Mouse (Mus musculus): ENCODE measurements around the gene Fbn1. TPM values are rescaled to one million over a fixed set of nuclear protein-coding genes. Genes with fewer than 3 reads are reported as not detected.

Gene Fbn1
- 20.2 and 30.6 TPM in 2 replicates for polyA plus RNA-seq (2012; rRNA removed)

- Histone ChIP-seq H3K4me1 (ENCODE audit: control insufficient read depth, insufficient read depth, low read length) (no peaks in the 10 kb centered on the region), H3K4me3 (replicated peaks; ENCODE audit: extremely low read depth, low read depth, low read length) (no peak within 1 kb of the TSS)
- TF ChIP-seq POLR2A (IDR thresholded peaks at IDR 0.05; ENCODE audit: borderline replicate concordance, extremely low read depth, low read depth, low read length) = no peak
- no peak for TF ChIP-seq CTCF (IDR thresholded peaks at IDR 0.05; ENCODE audit: insufficient read depth, low read length)
- 78% methylated on average over 4 of the region's 4 CpGs for WGBS
- no peak for DNase-seq
These were observed at the start of gene Fbn1 for GRCm38 (mm10) chr2:125507893-125508292. Gene Fbn1 (minus strand): TSS chr2:125507993.

GRCm38 (mm10) chr2:125555830-125556229 lies 48.0 kb upstream of the Fbn1 start:
- TF ChIP-seq CTCF (IDR thresholded peaks at IDR 0.05; ENCODE audit: insufficient read depth, low read length) = no peak
- TF ChIP-seq POLR2A (IDR thresholded peaks at IDR 0.05; ENCODE audit: borderline replicate concordance, extremely low read depth, low read depth, low read length) = no peak

GRCm38 (mm10) chr2:125548806-125549578 lies 41.2 kb upstream of the Fbn1 start:
- no peak for DNase-seq
- TF ChIP-seq CTCF (IDR thresholded peaks at IDR 0.05; ENCODE audit: insufficient read depth, low read length) (no peak), POLR2A (IDR thresholded peaks at IDR 0.05; ENCODE audit: borderline replicate concordance, extremely low read depth, low read depth, low read length) (no peak)
- 70% methylated on average over 1 of the region's 1 CpGs for WGBS
- H3K4me1 ChIP-seq (ENCODE audit: control insufficient read depth, insufficient read depth, low read length) = no peaks in the 10 kb centered on the region
- H3K4me3 ChIP-seq (replicated peaks; ENCODE audit: extremely low read depth, low read depth, low read length) = no peak overlapping the region

More at GRCm38 (mm10) chr2:125555830-125556229, 48.0 kb upstream of the Fbn1 start:
- WGBS = 74% methylated on average over 6 of the region's 6 CpGs
- DNase-seq = no peak
- H3K4me3 ChIP-seq (replicated peaks; ENCODE audit: extremely low read depth, low read depth, low read length) = no peak overlapping the region
- no peaks in the 10 kb centered on the region for H3K4me1 ChIP-seq (ENCODE audit: control insufficient read depth, insufficient read depth, low read length)

GRCm38 (mm10) chr2:125544986-125545385 lies 37.2 kb upstream of the Fbn1 start:
- TF ChIP-seq POLR2A (IDR thresholded peaks at IDR 0.05; ENCODE audit: borderline replicate concordance, extremely low read depth, low read depth, low read length) (no peak), CTCF (IDR thresholded peaks at IDR 0.05; ENCODE audit: insufficient read depth, low read length) (no peak)
- WGBS = 73% methylated on average over 3 of the region's 3 CpGs
- DNase-seq = no peak

GRCm38 (mm10) chr2:125543646-125544045 lies 35.9 kb upstream of the Fbn1 start:
- DNase-seq = no peak
- no peak for TF ChIP-seq POLR2A (IDR thresholded peaks at IDR 0.05; ENCODE audit: borderline replicate concordance, extremely low read depth, low read depth, low read length)
- no peak for TF ChIP-seq CTCF (IDR thresholded peaks at IDR 0.05; ENCODE audit: insufficient read depth, low read length)
- Histone ChIP-seq H3K4me3 (replicated peaks; ENCODE audit: extremely low read depth, low read depth, low read length) (no peak overlapping the region), H3K4me1 (ENCODE audit: control insufficient read depth, insufficient read depth, low read length) (no peaks in the 10 kb centered on the region)
- 49% methylated on average over 1 of the region's 1 CpGs for WGBS

More at GRCm38 (mm10) chr2:125544986-125545385, 37.2 kb upstream of the Fbn1 start:
- no peak overlapping the region for H3K4me3 ChIP-seq (replicated peaks; ENCODE audit: extremely low read depth, low read depth, low read length)
- no peaks in the 10 kb centered on the region for H3K4me1 ChIP-seq (ENCODE audit: control insufficient read depth, insufficient read depth, low read length)

GRCm38 (mm10) chr2:125541451-125541850 lies 33.7 kb upstream of the Fbn1 start:
- H3K4me3 ChIP-seq (replicated peaks; ENCODE audit: extremely low read depth, low read depth, low read length) = no peak overlapping the region
- 62% methylated on average over 7 of the region's 7 CpGs for WGBS
- no peak for DNase-seq
- H3K4me1 ChIP-seq (ENCODE audit: control insufficient read depth, insufficient read depth, low read length) = no peaks in the 10 kb centered on the region
- no peak for TF ChIP-seq CTCF (IDR thresholded peaks at IDR 0.05; ENCODE audit: insufficient read depth, low read length)
- no peak for TF ChIP-seq POLR2A (IDR thresholded peaks at IDR 0.05; ENCODE audit: borderline replicate concordance, extremely low read depth, low read depth, low read length)

- no peak for TF ChIP-seq CTCF (IDR thresholded peaks at IDR 0.05; ENCODE audit: insufficient read depth, low read length)
- no peak for TF ChIP-seq POLR2A (IDR thresholded peaks at IDR 0.05; ENCODE audit: borderline replicate concordance, extremely low read depth, low read depth, low read length)
- DNase-seq = no peak
- no peak overlapping the region for H3K4me3 ChIP-seq (replicated peaks; ENCODE audit: extremely low read depth, low read depth, low read length)
- no peaks in the 10 kb centered on the region for H3K4me1 ChIP-seq (ENCODE audit: control insufficient read depth, insufficient read depth, low read length)
- WGBS = 59% methylated on average over 7 of the region's 7 CpGs
These were observed 32.8 kb upstream of the Fbn1 start for GRCm38 (mm10) chr2:125540579-125540978.

- Histone ChIP-seq H3K4me3 (replicated peaks; ENCODE audit: extremely low read depth, low read depth, low read length) (no peak overlapping the region), H3K4me1 (ENCODE audit: control insufficient read depth, insufficient read depth, low read length) (no peaks in the 10 kb centered on the region)
- no peak for TF ChIP-seq POLR2A (IDR thresholded peaks at IDR 0.05; ENCODE audit: borderline replicate concordance, extremely low read depth, low read depth, low read length)
- no peak for TF ChIP-seq CTCF (IDR thresholded peaks at IDR 0.05; ENCODE audit: insufficient read depth, low read length)
- WGBS = 91% methylated on average over 3 of the region's 3 CpGs
- DNase-seq = no peak
These were observed 31.8 kb upstream of the Fbn1 start for GRCm38 (mm10) chr2:125539640-125540039.

- H3K4me1 ChIP-seq (ENCODE audit: control insufficient read depth, insufficient read depth, low read length) = no peaks in the 10 kb centered on the region
- no peak for DNase-seq
- TF ChIP-seq CTCF (IDR thresholded peaks at IDR 0.05; ENCODE audit: insufficient read depth, low read length) = no peak
- no peak for TF ChIP-seq POLR2A (IDR thresholded peaks at IDR 0.05; ENCODE audit: borderline replicate concordance, extremely low read depth, low read depth, low read length)
- H3K4me3 ChIP-seq (replicated peaks; ENCODE audit: extremely low read depth, low read depth, low read length) = no peak overlapping the region
- 56% methylated on average over 6 of the region's 6 CpGs for WGBS
These were observed 22.9 kb upstream of the Fbn1 start for GRCm38 (mm10) chr2:125530665-125531064.

- no peak for DNase-seq
- 79% methylated on average over 5 of the region's 5 CpGs for WGBS
- no peak for TF ChIP-seq POLR2A (IDR thresholded peaks at IDR 0.05; ENCODE audit: borderline replicate concordance, extremely low read depth, low read depth, low read length)
- no peak for TF ChIP-seq CTCF (IDR thresholded peaks at IDR 0.05; ENCODE audit: insufficient read depth, low read length)
- no peak overlapping the region for H3K4me3 ChIP-seq (replicated peaks; ENCODE audit: extremely low read depth, low read depth, low read length)
- H3K4me1 ChIP-seq (ENCODE audit: control insufficient read depth, insufficient read depth, low read length) = no peaks in the 10 kb centered on the region
These were observed 18.8 kb upstream of the Fbn1 start for GRCm38 (mm10) chr2:125526566-125526965.

All from lung, adult 2 months (tissue).